Mouse (Mus musculus): Measurements from ENCODE around the gene Pms1. TPM values are rescaled to one million over a fixed set of nuclear protein-coding genes. Genes with fewer than 3 reads are reported as not detected.

Gene Pms1
- total and polyA plus RNA-seq, 3 experiments: 16.7 to 23.2 (median 16.8) TPM

DNA sequence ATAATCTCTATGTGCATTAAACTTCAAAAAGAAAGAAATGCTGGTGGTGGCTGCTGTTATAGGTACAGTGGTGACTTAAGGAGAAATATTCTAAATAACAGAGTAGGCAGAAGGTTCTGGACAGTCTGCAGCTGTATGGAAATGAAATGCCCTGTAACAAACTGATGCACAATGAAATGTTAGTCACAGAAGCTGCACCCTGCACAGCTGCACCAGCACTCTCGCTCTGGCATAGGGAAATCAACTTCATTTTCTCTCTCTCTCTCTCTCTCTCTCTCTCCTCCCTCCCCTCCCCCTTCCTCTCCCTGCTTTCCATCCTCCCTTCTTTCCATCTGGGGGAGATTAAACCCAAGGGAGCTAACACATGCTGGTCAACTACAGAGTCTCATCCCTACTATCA, 72.0 kb downstream of the Pms1 start:
- dilution Hi-C loops (cut with MboI; ENCODE audit: extremely low pct_ligation_motif_present, extremely low pct_unique_long_range_greater_than_20kb, low sequenced_read_pairs): no loop called here
- H3K79me2 ChIP-seq (replicated peaks; ENCODE audit: control insufficient read depth, extremely low read depth, insufficient read depth, poor library complexity, severe bottlenecking): no peaks in the 10 kb centered on the region

DNA sequence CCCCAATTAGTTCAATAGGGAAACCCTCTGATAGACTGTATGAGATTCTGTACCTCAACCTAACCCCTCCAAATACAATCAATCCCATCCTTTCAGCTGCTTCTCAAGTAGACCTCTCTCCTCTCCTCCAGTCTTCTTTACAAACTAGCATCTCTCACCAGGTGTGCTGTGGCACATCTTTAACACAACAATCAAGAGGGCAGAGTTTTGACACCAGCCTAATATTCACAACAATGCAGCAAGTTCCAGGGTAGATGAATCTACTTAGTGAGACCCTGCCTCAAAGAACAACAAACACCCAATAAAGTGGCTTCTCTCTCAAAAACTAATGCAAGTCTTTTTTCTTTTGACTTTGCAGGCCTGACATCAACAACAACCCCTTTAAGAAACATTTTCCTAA, 86.7 kb downstream of the Pms1 start:
- TF ChIP-seq MYC (IDR thresholded peaks at IDR 0.05; ENCODE audit: low read depth, low read length): no peak
- TF ChIP-seq EP300 (IDR thresholded peaks at IDR 0.05; ENCODE audit: low read length): no peak
- no peak for TF ChIP-seq MAZ (IDR thresholded peaks at IDR 0.05; ENCODE audit: low read depth, low read length)
- TF ChIP-seq RCOR1 (conservative IDR thresholded peaks at IDR 0.05; ENCODE audit: low read depth, low read length): no peak
- no peak for TF ChIP-seq JUND (conservative IDR thresholded peaks at IDR 0.05; ENCODE audit: low read depth, low read length)
- no peak for TF ChIP-seq SIN3A (IDR thresholded peaks at IDR 0.05; ENCODE audit: low read length)
- no peak for TF ChIP-seq KAT2A (IDR thresholded peaks at IDR 0.05; ENCODE audit: insufficient replicate concordance, low read length)
- TF ChIP-seq SMC3 (IDR thresholded peaks at IDR 0.05; ENCODE audit: low read depth, low read length): no peak
- TF ChIP-seq NRF1 (IDR thresholded peaks at IDR 0.05; ENCODE audit: low read depth, low read length): no peak
- TF ChIP-seq TBP (conservative IDR thresholded peaks at IDR 0.05; ENCODE audit: low read depth, low read length): no peak
- TF ChIP-seq USF1 (IDR thresholded peaks at IDR 0.05; ENCODE audit: low read depth, low read length): no peak
- TF ChIP-seq ZC3H11A (IDR thresholded peaks at IDR 0.05; ENCODE audit: low read depth, low read length): no peak
- no peak for TF ChIP-seq CHD1 (IDR thresholded peaks at IDR 0.05; ENCODE audit: low read depth, low read length)
- TF ChIP-seq HCFC1 (IDR thresholded peaks at IDR 0.05; ENCODE audit: low read depth, low read length): no peak
- TF ChIP-seq TCF12 (IDR thresholded peaks at IDR 0.05; ENCODE audit: low read depth, low read length): no peak
- no peak for TF ChIP-seq GABPA (IDR thresholded peaks at IDR 0.05; ENCODE audit: insufficient replicate concordance, low read depth, low read length)
- TF ChIP-seq MEF2A (IDR thresholded peaks at IDR 0.05; ENCODE audit: borderline replicate concordance, low read depth, low read length): no peak
- Histone ChIP-seq H3K27me3 (replicated peaks) (no peaks in the 10 kb centered on the region), H3K4me3 (replicated peaks in 1 of 3; ENCODE audit: low read depth in 2 of 3, low read length in 2 of 3, poor library complexity in 1 of 3) (no peak overlapping the region), H3K9ac (ENCODE audit: insufficient read depth, low read depth) (no peak overlapping the region), H3K27ac (ENCODE audit: insufficient read depth, low read depth) (no peak overlapping the region), H3K79me2 (replicated peaks; ENCODE audit: control insufficient read depth, extremely low read depth, insufficient read depth, poor library complexity, severe bottlenecking) (no peaks in the 10 kb centered on the region), H3K9me3 (replicated peaks; ENCODE audit: low read length) (no peaks in the 10 kb centered on the region), H3K4me1 (ENCODE audit: control insufficient read depth in 1 of 2, insufficient read depth in 2 of 2) (no peaks in the 10 kb centered on the region), H3K36me3 (replicated peaks in 1 of 2; ENCODE audit: control insufficient read depth in 1 of 2, insufficient read depth in 1 of 2, low read length in 1 of 2) (peaks cover 7 to 43% of the 10 kb centered on the region in 2 experiments), H3K4me2 (ENCODE audit: insufficient read depth, low read depth, poor library complexity, severe bottlenecking) (no peak overlapping the region)
- dilution Hi-C loops (cut with MboI; ENCODE audit: extremely low pct_ligation_motif_present, extremely low pct_unique_long_range_greater_than_20kb, low sequenced_read_pairs) (no loop called here), in situ Hi-C loops (cut with MboI; ENCODE audit: low pct_ligation_motif_present, low pct_unique_long_range_greater_than_20kb, low sequenced_read_pairs) (no loop called here)
- DNase-seq (ENCODE audit: extremely low read depth): no peak

More for the DNA sequence above, 72.0 kb downstream of the Pms1 start:
- H3K36me3 ChIP-seq (replicated peaks in 1 of 2; ENCODE audit: control insufficient read depth in 1 of 2, insufficient read depth in 1 of 2, low read length in 1 of 2): peaks cover 0 to 32% of the 10 kb centered on the region in 2 experiments
- no peak for TF ChIP-seq KAT2A (IDR thresholded peaks at IDR 0.05; ENCODE audit: insufficient replicate concordance, low read length)
- TF ChIP-seq TCF12 (IDR thresholded peaks at IDR 0.05; ENCODE audit: low read depth, low read length): no peak
- TF ChIP-seq POLR2AphosphoS2 (IDR thresholded peaks at IDR 0.05; ENCODE audit: low read depth, low read length): no peak
- no peak for TF ChIP-seq CTCF (conservative IDR thresholded peaks at IDR 0.05 in 1 of 2, IDR thresholded peaks at IDR 0.05 in 1 of 2; ENCODE audit: low read depth in 2 of 2, low read length in 2 of 2)
- no peak for TF ChIP-seq CHD2 (IDR thresholded peaks at IDR 0.05; ENCODE audit: low read length)
- no peak for TF ChIP-seq RAD21 (IDR thresholded peaks at IDR 0.05; ENCODE audit: low read depth, low read length)
- no peak for TF ChIP-seq ZMIZ1 (IDR thresholded peaks at IDR 0.05; ENCODE audit: low read depth, low read length)
- TF ChIP-seq IRF4 (IDR thresholded peaks at IDR 0.05; ENCODE audit: low read depth, low read length): no peak
- TF ChIP-seq HCFC1 (IDR thresholded peaks at IDR 0.05; ENCODE audit: low read depth, low read length): no peak
- TF ChIP-seq MAZ (IDR thresholded peaks at IDR 0.05; ENCODE audit: low read depth, low read length): no peak
- no peak overlapping the region for H3K4me2 ChIP-seq (ENCODE audit: insufficient read depth, low read depth, poor library complexity, severe bottlenecking)
- no peak overlapping the region for H3K27ac ChIP-seq (ENCODE audit: insufficient read depth, low read depth)
- no peak overlapping the region for H3K9ac ChIP-seq (ENCODE audit: insufficient read depth, low read depth)
- H3K4me3 ChIP-seq (replicated peaks in 1 of 3; ENCODE audit: low read depth in 2 of 3, low read length in 2 of 3, poor library complexity in 1 of 3): no peak overlapping the region
- no peaks in the 10 kb centered on the region for H3K27me3 ChIP-seq (replicated peaks)
- DNase-seq (ENCODE audit: extremely low read depth): no peak
- H3K9me3 ChIP-seq (replicated peaks; ENCODE audit: low read length): no peaks in the 10 kb centered on the region
- in situ Hi-C loops (cut with MboI; ENCODE audit: low pct_ligation_motif_present, low pct_unique_long_range_greater_than_20kb, low sequenced_read_pairs): no loop called here
- peaks cover 0 to 18% of the 10 kb centered on the region in 2 experiments; a peak in 1 of 4 replicates for H3K4me1 ChIP-seq (ENCODE audit: control insufficient read depth in 1 of 2, insufficient read depth in 2 of 2)
